11 mouse cellular contexts compared by ENCODE assay signal in the genomic region with DNA sequence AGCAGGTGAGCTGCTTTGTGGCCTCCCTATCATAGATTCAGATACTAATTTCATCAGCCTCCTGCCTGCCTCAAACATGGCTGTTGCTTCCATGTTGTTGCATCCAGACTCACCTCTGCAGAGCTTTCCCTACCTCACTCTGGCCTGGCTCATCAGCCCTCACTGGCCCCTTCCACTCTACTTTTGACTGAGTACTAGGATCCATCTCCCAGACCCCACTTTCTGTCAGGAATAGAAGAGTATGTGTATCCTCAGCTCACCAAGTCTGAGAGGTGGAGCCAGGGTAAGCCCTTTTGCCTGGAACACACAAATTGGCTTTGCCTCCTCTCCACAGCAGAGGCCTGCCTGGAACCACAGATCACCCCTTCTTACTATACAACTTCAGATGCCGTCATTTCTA. TPM values are rescaled to one million over a fixed set of nuclear protein-coding genes. Genes with fewer than 3 reads are reported as not detected.
A peak's percentile ranks its signal among the peaks of the same experiment; 100 is the strongest.
DNase-seq lines count a peak whose midpoint lies in the region; ATAC-seq lines count a peak whose summit lies in the region.
"Had no signal": no experiment of that assay in that cellular context is flagged by ENCODE, and none has a peak within 500 bp of the region (broad histone marks: within the 10 kb centered on the region; RNA-seq: fewer than 3 reads in every experiment).

No protein-coding gene starts in this region.

- DNase-seq in lung, postnatal 10 days, result no peak
- no peak for DNase-seq in right cerebral cortex, postnatal 36 days (ENCODE audit: low spot score in 2 of 2)
- no peak for DNase-seq in layer of hippocampus, adult 9-10 months (ENCODE audit: low spot score)
- DNase-seq: cerebellum, adult 9-10 months; retina, postnatal 1 day; thymus, postnatal 36 days had no signal

- H3K9ac ChIP-seq in lung, embryonic 16.5 days (ENCODE audit: low read length), result peak overlapping the region; percentile 80; the same call in 1 of the 2 replicates
- no peak overlapping the region for H3K9ac ChIP-seq in limb, embryonic 12.5 days (replicated peaks)
- no peak overlapping the region for H3K9ac ChIP-seq in stomach, embryonic 15.5 days

- peak overlapping the region; percentile 62 for H3K4me2 ChIP-seq in lung, embryonic 16.5 days (ENCODE audit: low read depth, low read length)
- peak overlapping the region; percentile 60 for H3K4me2 ChIP-seq in limb, embryonic 12.5 days
- H3K4me2 ChIP-seq in stomach, embryonic 15.5 days, result peak overlapping the region; percentile 52

- peak overlapping the region; percentile 91 for H3K4me3 ChIP-seq in erythroblast, embryonic 14.5 days (replicated peaks)
- H3K4me3 ChIP-seq in lung, embryonic 16.5 days (ENCODE audit: low read length), result no peak overlapping the region; the same call in 1 of the 2 replicates
- no peak overlapping the region for H3K4me3 ChIP-seq in limb, embryonic 12.5 days (replicated peaks)
- H3K4me3 ChIP-seq in stomach, embryonic 15.5 days (replicated peaks), result peak overlapping the region; percentile 63

- no peak for ATAC-seq in erythroblast, adult 5-6 weeks (replicated peaks; ENCODE audit: low FRiP score, poor library complexity, severe bottlenecking)
- ATAC-seq in lung, embryonic 16.5 days (ENCODE audit: low read depth), result no peak
- ATAC-seq in limb, embryonic 12.5 days (ENCODE audit: insufficient number of reproducible peaks, insufficient read depth, low FRiP score, low TSS enrichment, low read depth), result no peak
- ATAC-seq in stomach, embryonic 15.5 days (ENCODE audit: insufficient read depth, low FRiP score, low read depth), result no peak

- H3K36me3 ChIP-seq in erythroblast, embryonic 14.5 days (ENCODE audit: control insufficient read depth), result peaks cover 41% of the 10 kb centered on the region
- H3K36me3 ChIP-seq in lung, embryonic 16.5 days (ENCODE audit: control insufficient read depth, insufficient read depth, low read length), result peaks cover 5% of the 10 kb centered on the region; the same call in 1 of the 2 replicates
- H3K36me3 ChIP-seq in limb, embryonic 12.5 days, result peaks cover 19% of the 10 kb centered on the region; the same call in 1 of the 2 replicates
- no peaks in the 10 kb centered on the region for H3K36me3 ChIP-seq in stomach, embryonic 15.5 days

- H3K27me3 ChIP-seq in erythroblast, embryonic 14.5 days (ENCODE audit: control insufficient read depth), result peaks cover 12% of the 10 kb centered on the region
- H3K27me3 ChIP-seq in lung, embryonic 16.5 days (ENCODE audit: control insufficient read depth, insufficient read depth, low read depth, low read length), result no peaks in the 10 kb centered on the region
- peaks cover 30% of the 10 kb centered on the region for H3K27me3 ChIP-seq in limb, embryonic 12.5 days
- H3K27me3 ChIP-seq in stomach, embryonic 15.5 days (replicated peaks), result no peaks in the 10 kb centered on the region

- H3K4me1 ChIP-seq in erythroblast, embryonic 14.5 days (ENCODE audit: control insufficient read depth), result peaks cover 35% of the 10 kb centered on the region
- peaks cover 12% of the 10 kb centered on the region for H3K4me1 ChIP-seq in lung, embryonic 16.5 days (replicated peaks; ENCODE audit: control insufficient read depth, insufficient read depth, low read length)
- peaks cover 7% of the 10 kb centered on the region for H3K4me1 ChIP-seq in limb, embryonic 12.5 days (replicated peaks)
- H3K4me1 ChIP-seq in stomach, embryonic 15.5 days, result peaks cover 10% of the 10 kb centered on the region; the same call in 1 of the 2 replicates

- no peak overlapping the region for H3K27ac ChIP-seq in lung, embryonic 16.5 days (ENCODE audit: low read length)
- H3K27ac ChIP-seq in limb, embryonic 12.5 days, result no peak overlapping the region
- H3K27ac ChIP-seq in stomach, embryonic 15.5 days, result no peak overlapping the region

- H3K9me3 ChIP-seq in erythroblast, embryonic 14.5 days (ENCODE audit: control insufficient read depth, low read length), result peaks cover 13% of the 10 kb centered on the region
- H3K9me3 ChIP-seq in lung, embryonic 16.5 days (ENCODE audit: control insufficient read depth, low read length), result no peaks in the 10 kb centered on the region
- H3K9me3 ChIP-seq in limb, embryonic 12.5 days, result no peaks in the 10 kb centered on the region
- no peaks in the 10 kb centered on the region for H3K9me3 ChIP-seq in stomach, embryonic 15.5 days

- 76% methylated on average over 1 of the region's 1 CpGs for WGBS in lung, embryonic 16.5 days
- WGBS in limb, embryonic 12.5 days, result 85% methylated on average over 1 of the region's 1 CpGs
- 78% methylated on average over 1 of the region's 1 CpGs for WGBS in stomach, embryonic 15.5 days

RNA-seq across cellular contexts. Expression of a gene that starts 1.7 kb away (rescaled TPM):
- polyA plus RNA-seq in erythroblast, embryonic 14.5 days (2012), result 2.6 and 3.5 TPM in 2 replicates
- 86.9 and 180 TPM in 2 replicates for total RNA-seq in erythroblast, adult 5-6 weeks (2015; ENCODE audit: low replicate concordance)
- total RNA-seq in erythroblast, adult 5-6 weeks (2017; ENCODE audit: low replicate concordance), result 44.0 and 61.8 TPM in 2 replicates
- polyA plus RNA-seq in lung, embryonic 16.5 days (2015; fragmentation: Nextera tagmentation; extraction: Ambion mirVana), result 186 and 209 TPM in 2 replicates
- polyA plus RNA-seq in limb, embryonic 12.5 days (2016; fragmentation: Nextera tagmentation; extraction: Ambion mirVana), result 136 and 142 TPM in 2 replicates
- 253 and 266 TPM in 2 replicates for polyA plus RNA-seq in stomach, embryonic 15.5 days (2015; fragmentation: Nextera tagmentation; extraction: Ambion mirVana)

RNA-seq across cellular contexts. Expression of a gene that starts 1.8 kb away (rescaled TPM):
- polyA plus RNA-seq in erythroblast, embryonic 14.5 days (2012), result 4.3 and 5.1 TPM in 2 replicates
- total RNA-seq in erythroblast, adult 5-6 weeks (2015; ENCODE audit: low replicate concordance), result 74.8 and 98.4 TPM in 2 replicates
- total RNA-seq in erythroblast, adult 5-6 weeks (2017; ENCODE audit: low replicate concordance), result 62.6 and 62.9 TPM in 2 replicates
- polyA plus RNA-seq in lung, embryonic 16.5 days (2015; fragmentation: Nextera tagmentation; extraction: Ambion mirVana), result 219 and 236 TPM in 2 replicates
- polyA plus RNA-seq in limb, embryonic 12.5 days (2016; fragmentation: Nextera tagmentation; extraction: Ambion mirVana), result 168 and 172 TPM in 2 replicates
- 202 and 211 TPM in 2 replicates for polyA plus RNA-seq in stomach, embryonic 15.5 days (2015; fragmentation: Nextera tagmentation; extraction: Ambion mirVana)

RNA-seq across cellular contexts. Expression of a gene that starts 14.3 kb away (rescaled TPM):
- not detected in 2 replicates for polyA plus RNA-seq in erythroblast, embryonic 14.5 days (2012)
- total RNA-seq in erythroblast, adult 5-6 weeks (2015; ENCODE audit: low replicate concordance), result not detected in 2 replicates
- not detected in 2 replicates for total RNA-seq in erythroblast, adult 5-6 weeks (2017; ENCODE audit: low replicate concordance)
- 5.0 and 7.4 TPM in 2 replicates for polyA plus RNA-seq in lung, embryonic 16.5 days (2015; fragmentation: Nextera tagmentation; extraction: Ambion mirVana)
- polyA plus RNA-seq in limb, embryonic 12.5 days (2016; fragmentation: Nextera tagmentation; extraction: Ambion mirVana), result 9.6 and 12.9 TPM in 2 replicates
- 2.2 and 4.8 TPM in 2 replicates for polyA plus RNA-seq in stomach, embryonic 15.5 days (2015; fragmentation: Nextera tagmentation; extraction: Ambion mirVana)

RNA-seq across cellular contexts. Expression of a gene that starts 31.6 kb away (rescaled TPM):
- not detected in 2 replicates for polyA plus RNA-seq in erythroblast, embryonic 14.5 days (2012)
- total RNA-seq in erythroblast, adult 5-6 weeks (2015; ENCODE audit: low replicate concordance), result not detected in 2 replicates
- total RNA-seq in erythroblast, adult 5-6 weeks (2017; ENCODE audit: low replicate concordance), result 0.77 and 0.84 TPM in 2 replicates
- 0.35 and 0.52 TPM in 2 replicates for polyA plus RNA-seq in lung, embryonic 16.5 days (2015; fragmentation: Nextera tagmentation; extraction: Ambion mirVana)
- polyA plus RNA-seq in limb, embryonic 12.5 days (2016; fragmentation: Nextera tagmentation; extraction: Ambion mirVana), result 0.21 and 0.22 TPM in 2 replicates
- polyA plus RNA-seq in stomach, embryonic 15.5 days (2015; fragmentation: Nextera tagmentation; extraction: Ambion mirVana), result 0.67 and 0.68 TPM in 2 replicates

RNA-seq across cellular contexts. Expression of a gene that starts 36.3 kb away (rescaled TPM):
- polyA plus RNA-seq in erythroblast, embryonic 14.5 days (2012), result 0.02 TPM in 1 of 2 replicates, not detected in the other
- 1.5 TPM in 1 of 2 replicates, not detected in the other for total RNA-seq in erythroblast, adult 5-6 weeks (2015; ENCODE audit: low replicate concordance)
- 0.28 TPM in 1 of 2 replicates, not detected in the other for total RNA-seq in erythroblast, adult 5-6 weeks (2017; ENCODE audit: low replicate concordance)
- 0.54 and 0.75 TPM in 2 replicates for polyA plus RNA-seq in lung, embryonic 16.5 days (2015; fragmentation: Nextera tagmentation; extraction: Ambion mirVana)
- polyA plus RNA-seq in limb, embryonic 12.5 days (2016; fragmentation: Nextera tagmentation; extraction: Ambion mirVana), result 0.87 and 1.4 TPM in 2 replicates
- 0.83 and 0.84 TPM in 2 replicates for polyA plus RNA-seq in stomach, embryonic 15.5 days (2015; fragmentation: Nextera tagmentation; extraction: Ambion mirVana)

Comparison
In these comparisons a context has a peak if more than half of its experiments do, and no peak if none do; other contexts are left out.
1. H3K4me3 ChIP-seq: peak in erythroblast, embryonic 14.5 days (single experiment) and stomach, embryonic 15.5 days (single experiment); none in lung, embryonic 16.5 days (single experiment) and limb, embryonic 12.5 days (single experiment).
2. RNA of a gene that starts 1.7 kb away (polyA plus RNA-seq): 253 to 266 TPM in stomach, embryonic 15.5 days, 186 to 209 TPM in lung, embryonic 16.5 days and 136 to 142 TPM in limb, embryonic 12.5 days; 2.6 to 3.5 TPM in erythroblast, embryonic 14.5 days; every median in the first group is over 10 times any median in the second.
3. RNA of a gene that starts 1.8 kb away (polyA plus RNA-seq): 219 to 236 TPM in lung, embryonic 16.5 days, 202 to 211 TPM in stomach, embryonic 15.5 days and 168 to 172 TPM in limb, embryonic 12.5 days; 4.3 to 5.1 TPM in erythroblast, embryonic 14.5 days; every median in the first group is over 10 times any median in the second.
4. Peak in every context shown above with its lines, with median percentiles within 50 percentile points of each other: H3K4me2 ChIP-seq.